Mouse (Mus musculus) regulatory T cell (primary cell): ENCODE data around the gene Neu4.
"Not testable (repeated sequence)": the region's sequence is repeated elsewhere in the genome, so short reads cannot be mapped to it uniquely, and the experiment has no call there.

Source experiments
- in situ Hi-C: fragments of 300-600 bp; cut with MboI, MseI; formaldehyde crosslinking; loops from one replicate; pipeline ENCODE4 v1.15.1; 2025; ENCODE audit warnings: high pct_unique_total_duplicates

Neu4 gene

DNA sequence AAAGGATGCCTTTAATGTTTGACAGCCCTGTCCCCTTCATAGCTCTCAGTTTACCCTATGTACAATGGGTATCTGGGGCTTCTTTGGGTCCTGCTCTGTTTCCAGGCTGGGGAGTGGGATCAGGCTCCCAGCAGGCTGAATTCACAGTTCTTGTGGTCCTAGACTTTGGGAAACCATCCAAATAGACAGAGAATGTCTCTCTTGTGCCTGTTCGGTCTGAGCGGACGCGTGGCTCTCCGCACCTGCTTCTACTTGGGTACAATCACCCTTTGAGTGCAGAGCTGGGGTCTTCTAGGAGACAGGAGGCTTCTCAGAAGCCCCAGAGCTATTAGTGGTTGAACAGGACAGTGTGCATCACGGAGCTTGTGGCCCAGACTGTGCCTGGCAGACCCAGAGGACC is at the start of gene Neu4:
TSS of gene Neu4 (plus strand) at position 301 of the 400 bp plus-strand sequence.
- in situ Hi-C loops = no loop called here

DNA sequence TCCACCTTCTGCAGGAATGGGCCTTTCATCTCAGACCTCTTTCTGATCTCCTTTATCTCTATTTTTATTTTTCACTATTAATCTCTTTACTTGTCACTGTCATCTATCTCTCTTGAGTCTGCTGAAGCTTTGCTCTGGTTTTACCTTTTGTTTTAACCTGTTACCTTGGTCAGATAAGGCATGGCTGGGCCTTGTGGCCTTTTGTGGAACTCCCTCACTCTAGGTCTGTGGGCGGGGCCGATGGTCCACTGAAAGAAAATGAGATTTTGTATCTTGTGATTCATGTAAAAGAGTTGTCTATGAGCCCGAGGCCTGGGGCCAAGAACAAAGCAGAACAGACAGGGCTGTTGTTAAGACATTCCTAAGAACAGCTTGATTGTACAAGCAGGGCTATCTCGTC is 49.5 kb upstream of the Neu4 start:
- in situ Hi-C loops = not testable (repeated sequence)

DNA sequence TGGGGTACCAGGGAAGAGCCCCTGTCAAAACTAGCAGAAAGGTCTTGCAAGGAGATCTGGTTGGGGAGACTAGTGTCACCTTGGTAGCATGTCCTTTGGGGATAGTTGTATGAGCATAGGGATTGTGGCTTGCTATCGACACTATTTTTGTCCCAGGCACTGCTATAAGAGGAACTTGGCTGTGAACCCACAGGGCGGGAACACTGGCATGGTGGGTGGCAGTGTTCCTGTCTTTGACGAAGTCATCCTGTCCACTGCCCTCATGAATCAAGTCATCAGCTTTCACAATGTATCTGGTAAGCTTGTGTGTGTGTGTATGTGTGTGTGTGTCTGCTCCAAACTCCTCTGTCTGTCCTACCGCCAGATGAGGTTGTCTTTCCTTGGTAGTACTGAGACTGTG is 44.5 kb upstream of the Neu4 start:
- in situ Hi-C loops = not testable (repeated sequence)

DNA sequence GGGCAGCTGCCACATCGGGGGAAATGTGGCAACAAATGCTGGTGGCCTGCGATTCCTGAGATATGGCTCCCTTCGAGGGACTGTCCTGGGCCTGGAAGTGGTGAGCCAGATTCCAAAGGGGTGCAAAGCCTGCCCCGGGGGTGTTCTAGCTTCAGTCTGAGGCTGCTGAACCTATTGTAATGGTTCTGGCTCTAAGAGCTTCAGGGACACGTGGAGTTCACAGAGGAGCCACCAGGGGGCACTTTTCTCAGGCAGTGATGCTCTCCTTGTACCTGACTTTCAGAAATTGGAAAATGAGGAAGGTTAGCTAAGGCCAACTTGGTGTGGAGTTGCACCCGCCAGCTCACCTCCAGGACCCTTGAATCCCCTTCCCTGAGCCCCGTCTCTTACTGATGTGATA is 42.0 kb upstream of the Neu4 start:
- in situ Hi-C loops = not testable (repeated sequence)

DNA sequence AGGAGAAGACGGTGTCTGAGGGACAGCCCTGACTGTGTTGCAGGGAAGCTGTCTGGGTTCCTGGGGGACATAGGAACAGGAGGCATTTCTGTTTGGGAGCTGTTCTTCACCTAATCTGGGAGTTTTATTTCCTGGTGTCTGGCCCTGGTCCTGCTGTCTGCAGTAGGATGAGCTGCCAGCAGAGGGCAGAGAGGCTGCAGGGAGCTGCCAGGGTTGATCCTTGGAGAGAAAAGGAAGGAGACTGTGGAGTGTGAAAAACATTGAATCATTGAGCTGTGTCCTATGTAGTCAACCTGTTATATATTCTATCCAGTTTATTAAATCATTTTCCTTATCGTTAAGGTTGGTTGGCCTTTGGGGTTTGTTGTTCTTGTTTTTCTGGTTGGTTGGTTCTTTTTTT is 39.3 kb upstream of the Neu4 start:
- in situ Hi-C loops = not testable (repeated sequence)

DNA sequence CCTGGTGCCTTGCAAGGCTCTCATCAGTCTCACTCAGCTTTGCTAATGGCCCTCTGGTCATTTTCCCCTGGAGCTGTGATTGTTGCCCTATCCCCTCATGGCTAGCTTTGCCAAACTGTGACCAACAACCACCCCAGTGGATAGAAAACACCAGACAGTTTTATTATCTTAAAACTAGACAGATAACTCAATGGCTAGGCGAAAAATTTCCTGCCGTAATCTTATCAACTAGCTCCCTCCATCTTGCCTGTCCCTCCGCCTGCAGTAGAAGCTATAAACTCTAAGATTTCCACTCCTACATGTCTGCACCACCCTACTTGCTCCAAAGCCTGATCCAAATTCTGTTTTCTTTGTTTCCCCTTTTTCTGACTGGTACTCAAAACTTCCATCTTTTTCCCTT is 34.1 kb upstream of the Neu4 start:
- in situ Hi-C loops = loop anchor here (5.0 kb wide), 2 partner anchors 91 to 134 kb away; no protein-coding TSS in a partner anchor

DNA sequence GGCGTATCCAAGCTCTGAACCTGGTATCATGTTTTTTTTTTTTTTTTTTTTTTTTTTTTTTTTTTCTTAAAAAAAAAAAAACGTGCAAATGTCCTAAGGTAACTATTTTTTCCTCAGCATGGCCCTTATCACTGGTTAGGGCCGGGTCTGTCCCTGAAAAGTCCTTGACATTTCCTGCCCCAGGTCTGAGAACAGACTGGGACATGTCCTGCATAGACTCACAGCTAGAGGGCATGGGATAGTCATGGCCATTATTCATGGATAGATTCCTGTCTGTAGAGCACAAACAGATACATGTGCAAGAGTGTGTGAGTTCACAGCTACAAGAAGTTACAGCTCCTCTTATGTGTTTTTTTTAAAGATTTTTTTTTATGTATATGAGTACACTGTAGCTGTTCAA is 31.5 kb upstream of the Neu4 start:
- in situ Hi-C loops = loop anchor here (5.0 kb wide), 2 partner anchors 89 to 136 kb away; no protein-coding TSS in a partner anchor

DNA sequence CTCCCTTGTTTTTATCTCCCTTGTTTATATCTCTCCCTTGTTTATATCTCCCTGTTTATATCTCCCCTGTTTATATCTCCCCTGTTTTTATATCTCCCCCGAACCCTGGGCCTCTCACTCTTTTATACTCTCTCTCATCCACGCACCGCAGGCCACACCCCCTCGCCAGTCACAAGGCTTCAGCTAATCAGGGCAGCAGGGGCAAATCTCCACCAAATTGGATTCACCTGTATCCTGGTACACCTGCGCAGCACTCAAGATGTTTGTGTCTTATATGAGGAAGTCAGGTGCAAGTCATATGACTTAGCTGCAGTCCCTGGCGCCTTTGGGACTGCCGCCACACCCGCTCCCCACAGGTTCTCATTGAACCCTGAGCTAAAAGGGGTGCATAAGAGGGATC is 30.0 kb upstream of the Neu4 start, which contains the start of gene Gal3st2c:
TSS of gene Gal3st2c (plus strand) at position 301 of the 400 bp plus-strand sequence.
- in situ Hi-C loops = loop anchor here (5.0 kb wide), 1 partner anchor 68 kb away; no protein-coding TSS in a partner anchor

DNA sequence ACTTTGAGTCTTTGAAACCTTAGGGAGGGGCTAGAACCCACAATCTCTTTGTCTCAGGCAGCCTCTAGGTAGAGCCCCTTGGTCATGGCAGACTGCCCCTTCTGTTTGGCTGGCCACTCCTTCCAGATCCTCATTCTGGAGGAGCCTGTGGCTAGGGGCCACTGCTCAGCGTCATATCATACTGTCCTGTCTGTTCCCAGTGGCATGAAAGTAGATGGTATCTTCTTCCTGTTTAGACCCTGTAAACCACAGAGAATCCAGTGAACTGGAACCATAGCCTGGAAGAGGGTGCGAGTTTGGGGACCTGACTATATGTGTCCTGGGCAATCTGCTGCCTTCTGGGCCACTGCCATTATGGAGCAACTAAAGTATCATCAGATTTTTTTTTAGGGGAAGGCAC is 29.2 kb upstream of the Neu4 start:
- in situ Hi-C loops = loop anchor here (5.0 kb wide), 1 partner anchor 69 kb away; no protein-coding TSS in a partner anchor

DNA sequence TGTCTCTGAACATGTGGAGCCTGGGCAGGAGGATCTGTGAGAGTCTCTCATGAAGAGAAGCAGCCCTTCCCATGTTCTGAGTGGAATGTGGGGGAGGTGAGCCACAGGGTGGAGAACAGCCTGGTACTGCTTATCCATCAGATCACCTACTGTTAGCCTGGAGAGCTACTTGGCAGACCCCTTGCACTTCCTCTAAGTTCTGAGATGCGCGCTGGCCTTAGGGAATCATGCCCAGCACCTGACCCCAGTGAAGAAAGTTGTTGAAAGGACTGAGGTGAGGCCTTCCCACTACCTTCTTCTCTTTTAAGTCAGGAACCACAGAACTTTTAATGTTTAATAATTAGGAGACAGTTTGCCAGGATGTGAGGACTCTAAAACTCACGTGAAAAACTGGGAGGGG is 28.8 kb upstream of the Neu4 start:
- in situ Hi-C loops = loop anchor here (5.0 kb wide), 1 partner anchor 69 kb away; no protein-coding TSS in a partner anchor

DNA sequence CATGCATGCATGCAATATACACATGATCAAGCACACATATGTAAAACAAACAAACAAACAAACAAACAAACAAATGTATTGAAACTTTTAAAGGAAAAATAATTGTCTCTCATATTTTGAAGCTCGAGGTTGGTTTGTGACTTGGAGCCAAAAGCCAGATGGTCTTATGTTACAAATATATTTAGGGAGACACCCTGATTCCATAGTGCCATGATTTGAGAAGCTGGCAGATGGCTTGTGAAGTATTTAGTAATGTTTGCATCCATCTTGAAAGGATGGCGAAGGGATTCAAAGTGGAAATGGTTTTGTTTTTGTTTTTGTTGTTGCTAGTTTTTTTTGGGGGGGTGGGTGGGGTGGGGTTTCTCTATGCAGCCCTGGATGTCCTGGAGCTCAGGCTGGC is 19.2 kb upstream of the Neu4 start:
- in situ Hi-C loops = no loop called here

DNA sequence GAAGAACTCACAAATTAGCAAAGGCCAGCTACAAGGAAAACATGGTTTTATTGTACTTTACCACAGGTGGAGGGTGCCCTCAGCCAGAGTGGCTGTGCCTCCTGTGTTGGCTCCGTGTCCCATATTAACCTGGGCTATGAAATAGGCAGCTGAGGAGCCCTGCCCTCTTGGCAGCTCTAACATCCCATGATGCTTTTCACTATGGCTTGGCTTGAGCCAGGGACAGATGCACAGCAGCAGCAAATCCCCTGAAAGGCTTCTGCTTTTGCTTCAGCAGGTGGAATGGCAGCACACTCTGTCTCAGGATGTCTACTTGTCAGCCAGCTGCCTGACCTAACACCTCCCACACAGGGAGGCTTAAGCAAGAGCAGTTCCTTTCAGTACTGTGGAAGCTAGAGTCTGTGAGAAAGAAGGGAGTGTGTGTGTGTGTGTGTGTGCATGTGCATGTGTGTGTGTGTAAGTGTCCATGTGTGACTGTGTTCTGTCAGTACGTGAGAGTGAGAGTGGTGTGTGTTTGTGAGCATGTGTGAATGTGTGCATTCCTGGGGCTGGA is 14.2 kb upstream of the Neu4 start:
- in situ Hi-C loops = loop anchor here (5.0 kb wide), 1 partner anchor 64 kb away; no protein-coding TSS in a partner anchor

DNA sequence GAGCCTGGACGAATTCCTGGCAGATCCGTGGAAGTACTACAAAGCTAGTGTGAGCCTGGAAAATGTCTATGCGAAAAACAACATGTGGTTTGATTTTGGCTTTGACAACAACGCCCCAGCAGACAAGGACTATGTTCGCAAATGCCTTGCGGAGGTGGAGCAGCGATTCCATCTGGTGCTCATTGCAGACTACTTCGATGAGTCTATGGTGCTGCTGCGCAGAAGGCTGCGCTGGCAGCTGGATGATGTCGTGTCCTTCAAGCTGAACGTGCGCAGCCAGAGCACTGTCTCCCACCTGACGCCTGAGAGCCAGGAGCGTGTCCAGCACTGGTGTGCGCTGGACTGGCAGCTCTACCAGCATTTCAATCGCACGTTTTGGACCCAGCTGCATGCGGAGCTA is 11.4 kb upstream of the Neu4 start:
- in situ Hi-C loops = loop anchor here (5.0 kb wide), 1 partner anchor 67 kb away; no protein-coding TSS in a partner anchor

DNA sequence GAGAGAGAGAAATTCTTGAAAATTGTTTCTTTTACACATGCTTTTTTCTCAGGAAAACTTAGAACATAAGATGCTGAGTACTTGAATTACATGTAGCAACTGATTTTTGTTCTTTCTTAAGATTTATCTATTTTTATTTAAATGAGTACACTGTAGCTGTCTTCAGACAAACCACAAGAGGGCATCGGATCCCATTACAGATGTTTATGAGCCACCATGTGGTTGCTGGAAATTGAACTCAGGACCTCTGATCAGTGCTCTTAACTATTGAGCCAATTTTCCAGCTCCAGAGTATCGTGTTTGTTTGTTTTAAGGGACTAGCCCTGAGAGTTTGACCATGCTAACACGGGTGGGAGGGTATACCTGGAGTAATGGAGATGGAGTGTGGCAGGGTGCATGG is 8.6 kb upstream of the Neu4 start:
- in situ Hi-C loops = no loop called here

DNA sequence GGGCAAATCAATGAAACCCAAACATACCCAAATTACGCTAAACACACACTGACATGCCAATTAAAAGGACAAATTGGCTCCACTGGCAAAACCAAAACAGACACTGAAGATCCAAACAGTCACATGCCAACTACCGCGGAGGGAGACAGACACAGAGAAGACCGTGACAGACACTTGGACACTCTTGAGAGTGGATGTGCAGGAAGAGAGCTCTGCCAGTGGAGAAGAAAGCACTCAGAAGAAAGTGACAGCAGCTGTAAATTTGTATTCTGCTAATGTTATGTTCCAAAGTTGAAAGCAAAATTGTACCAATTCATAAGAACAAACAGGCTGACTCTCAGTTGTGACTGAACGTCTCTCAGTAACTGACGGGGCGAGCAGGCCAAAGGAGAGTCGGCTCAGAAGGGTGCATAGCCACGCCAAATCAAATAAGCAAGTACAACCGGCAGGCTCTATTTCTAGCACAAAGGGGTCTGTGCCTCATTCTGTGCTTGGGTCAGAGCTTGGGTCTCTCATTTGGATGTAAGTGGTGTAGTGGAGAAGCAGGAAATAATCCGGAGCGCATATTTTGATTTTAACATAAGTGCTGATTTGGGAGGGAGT is 7.4 kb downstream of the Neu4 start:
- in situ Hi-C loops = loop anchor here (25.0 kb wide), 2 partner anchors 540 to 1115 kb away; partner anchors contain the start of genes Ankmy1, Dusp28, Hdlbp and Rnpepl1

DNA sequence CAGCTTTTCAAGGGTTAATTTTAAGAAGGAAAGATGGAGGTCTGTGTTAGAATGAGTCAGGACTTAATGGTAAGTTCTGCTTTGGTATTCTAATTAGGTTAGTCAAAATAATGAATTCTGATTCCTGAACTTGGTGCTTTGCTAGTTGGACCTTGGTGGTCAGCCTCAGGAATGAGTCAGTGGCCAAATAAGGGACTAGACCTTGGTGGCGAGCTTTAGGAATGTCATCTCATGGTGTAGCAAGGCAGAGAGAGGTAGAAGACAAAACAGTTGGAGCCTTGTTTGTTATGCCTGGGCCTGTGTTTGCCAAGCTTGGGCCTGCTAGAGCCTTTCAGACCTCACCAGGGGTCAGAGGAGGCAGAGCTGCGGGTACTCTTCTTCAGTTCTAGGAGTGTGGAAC is 8.5 kb downstream of the Neu4 start:
- in situ Hi-C loops = loop anchor here (25.0 kb wide), 2 partner anchors 541 to 1116 kb away; partner anchors contain the start of genes Ankmy1, Dusp28, Hdlbp and Rnpepl1

DNA sequence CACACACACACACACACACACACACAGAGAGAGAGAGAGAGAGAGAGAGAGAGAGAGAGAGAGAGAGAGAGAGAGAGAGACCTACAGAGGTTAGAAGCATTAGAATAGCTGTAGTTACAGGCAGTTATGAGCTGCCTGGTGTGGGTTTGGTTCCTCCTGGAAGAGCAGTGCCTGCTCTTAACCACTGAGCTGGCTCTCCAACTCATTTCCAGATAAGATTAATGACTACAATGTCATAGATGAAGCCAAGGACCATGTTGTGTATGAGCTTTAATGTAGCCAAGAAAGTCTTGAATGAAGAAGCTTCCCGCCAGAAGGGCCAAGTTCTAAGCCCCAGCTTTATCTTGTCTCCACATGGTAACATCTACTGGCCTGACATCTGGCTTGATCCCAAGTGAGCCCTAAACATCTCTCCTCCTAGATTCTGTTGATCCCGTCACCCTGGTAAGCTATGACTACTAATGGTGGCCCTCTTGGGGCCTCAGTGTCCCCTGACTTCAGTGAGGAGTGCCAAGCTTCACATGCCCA is 12.9 kb downstream of the Neu4 start:
- in situ Hi-C loops = loop anchor here (5.0 to 25.0 kb wide), 3 partner anchors 44 to 1121 kb away; partner anchors contain the start of genes Ankmy1, Dusp28, Hdlbp and Rnpepl1

DNA sequence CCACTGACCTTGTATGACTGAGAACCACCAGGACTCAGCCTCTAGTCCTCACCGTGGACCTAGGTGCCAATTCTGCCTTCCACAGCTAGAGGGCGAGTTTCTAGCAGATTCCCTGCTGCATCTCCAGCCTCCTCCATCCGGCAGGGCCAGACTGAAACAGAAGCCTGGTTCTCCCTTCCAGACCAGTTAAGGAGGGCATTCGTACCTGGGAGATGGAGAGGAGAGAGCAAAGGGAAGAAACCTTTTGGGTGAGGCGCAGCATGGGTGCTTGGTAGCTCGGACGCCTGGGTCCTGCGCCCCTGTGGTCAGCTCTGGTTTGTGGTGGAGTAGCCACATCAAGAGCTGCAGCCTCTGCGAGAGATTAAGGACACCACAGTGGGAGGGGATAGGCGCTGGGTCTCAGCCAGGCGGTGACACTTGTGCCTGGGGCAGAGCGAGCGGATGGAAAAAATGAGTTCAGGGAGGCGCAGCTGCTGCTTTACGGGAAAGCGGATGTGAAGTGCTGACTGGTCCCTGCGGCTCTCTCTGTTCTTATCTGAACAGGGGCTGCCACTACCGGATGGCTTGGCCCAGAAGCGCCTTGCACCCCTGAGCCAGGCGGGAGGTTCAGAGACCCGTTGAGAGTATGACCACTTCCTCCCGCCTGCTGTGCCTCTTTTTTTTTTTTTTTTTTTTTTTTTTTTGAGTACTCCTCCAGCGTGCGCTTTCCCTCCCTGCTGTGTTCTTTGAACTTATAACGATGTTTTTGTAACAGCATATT is 14.9 kb downstream of the Neu4 start:
- in situ Hi-C loops = loop anchor here (5.0 to 25.0 kb wide), 3 partner anchors 42 to 1123 kb away; partner anchors contain the start of genes Ankmy1, Dusp28, Hdlbp and Rnpepl1

DNA sequence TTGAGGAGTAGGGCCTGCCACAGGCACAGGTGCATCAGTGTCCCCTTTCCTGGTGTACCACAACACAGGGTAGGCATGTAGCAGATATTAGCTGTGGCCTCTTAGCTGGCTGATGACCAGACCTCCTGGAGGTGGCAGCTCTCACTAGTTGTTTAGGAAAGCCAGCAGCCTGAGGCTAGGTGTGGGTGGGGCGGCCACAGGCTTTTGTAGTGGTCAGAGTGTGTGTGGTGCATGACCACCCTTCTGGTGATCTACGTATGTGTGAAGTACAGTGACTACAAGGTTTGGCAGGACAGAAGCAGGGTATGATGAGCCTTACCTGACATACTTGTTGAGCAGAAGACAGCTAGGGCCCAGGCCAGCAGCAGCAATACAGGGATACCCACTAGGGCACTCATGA is 20.1 kb downstream of the Neu4 start:
- in situ Hi-C loops = loop anchor here (5.0 to 25.0 kb wide), 3 partner anchors 553 to 1627 kb away; partner anchors contain the start of genes Ankmy1, Dusp28, Hdlbp and Rnpepl1

DNA sequence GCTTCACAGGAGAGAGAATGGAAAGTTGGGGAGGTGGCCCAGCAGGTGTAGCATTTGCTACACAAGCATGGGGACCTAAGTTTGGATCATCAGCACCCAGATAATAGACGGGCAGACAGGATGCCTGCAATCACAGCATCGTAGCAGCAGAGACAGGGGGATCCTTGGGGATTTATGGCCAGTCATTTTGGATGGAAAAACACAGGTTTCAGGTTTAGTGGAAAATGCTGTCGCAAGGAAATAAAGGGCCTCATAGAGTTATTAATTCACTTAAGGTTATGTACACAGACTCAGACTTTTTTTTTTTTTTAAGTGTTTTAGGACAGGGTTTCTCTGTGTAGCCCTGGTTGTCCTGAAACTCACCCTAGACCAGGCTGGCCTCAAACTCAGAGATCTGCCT is 25.3 kb downstream of the Neu4 start:
- in situ Hi-C loops = loop anchor here (25.0 kb wide), 2 partner anchors 558 to 1133 kb away; partner anchors contain the start of genes Ankmy1, Dusp28, Hdlbp and Rnpepl1

DNA sequence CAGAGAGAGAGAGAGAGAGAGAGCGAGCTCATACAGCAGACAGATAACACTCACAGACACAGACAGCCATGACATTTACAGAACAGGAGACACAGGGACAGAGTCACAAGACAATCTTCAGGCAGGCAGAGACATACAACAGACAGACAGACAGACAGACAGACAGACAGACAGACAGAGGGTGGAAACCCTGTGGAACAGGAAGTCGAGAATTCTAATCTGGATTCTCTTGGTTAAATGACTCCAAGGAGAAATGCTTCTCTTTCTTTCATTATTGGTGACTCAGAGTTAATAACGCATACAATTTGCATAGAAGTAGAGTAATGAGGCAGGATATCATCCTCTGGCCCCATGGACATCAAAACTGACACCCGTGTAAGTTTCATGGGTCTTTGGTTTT is 26.3 kb downstream of the Neu4 start:
- in situ Hi-C loops = loop anchor here (25.0 kb wide), 2 partner anchors 559 to 1134 kb away; partner anchors contain the start of genes Ankmy1, Dusp28, Hdlbp and Rnpepl1
